Mouse (Mus musculus): ENCODE measurements at regions not wholly inside any gene's neighbourhood (a gene's known extent, or its start where the extent isn't known, plus 50 kb on each side); places are given as distances from the start of the nearest gene placed in this dataset.

GRCm38 (mm10) chr2:51013090-51013489, 135.8 kb downstream of the Rnd3 start:
- DNase-seq (ENCODE audit: low spot score): no peak

GRCm38 (mm10) chr2:51008251-51008533, 140.7 kb downstream of the Rnd3 start:
- no peak for DNase-seq (ENCODE audit: low spot score)

GRCm38 (mm10) chr2:51007409-51008250, 141.3 kb downstream of the Rnd3 start:
- DNase-seq (ENCODE audit: low spot score): peak; percentile 26

- DNase-seq (ENCODE audit: low spot score): no peak
Measured at GRCm38 (mm10) chr2:51006818-51007217, 142.1 kb downstream of the Rnd3 start.

GRCm38 (mm10) chr2:51001548-51001947, 147.4 kb downstream of the Rnd3 start:
- DNase-seq (ENCODE audit: low spot score): no peak

GRCm38 (mm10) chr2:50983883-50984410, 165.0 kb downstream of the Rnd3 start:
- no peak for DNase-seq (ENCODE audit: low spot score)

- DNase-seq (ENCODE audit: low spot score): no peak
Measured at GRCm38 (mm10) chr2:50982571-50982970, 166.3 kb downstream of the Rnd3 start.

- no peak for DNase-seq (ENCODE audit: low spot score)
Measured at GRCm38 (mm10) chr2:50978356-50978755, 170.6 kb downstream of the Rnd3 start.

- peak; percentile 81 for DNase-seq (ENCODE audit: low spot score)
Measured at GRCm38 (mm10) chr2:50971131-50971825, 177.6 kb downstream of the Rnd3 start.

GRCm38 (mm10) chr2:50968382-50968781, 180.5 kb downstream of the Rnd3 start:
- DNase-seq (ENCODE audit: low spot score): no peak

- DNase-seq (ENCODE audit: low spot score): no peak
Measured at GRCm38 (mm10) chr2:50967826-50968225, 181.1 kb downstream of the Rnd3 start.

GRCm38 (mm10) chr2:50967133-50967532, 181.8 kb downstream of the Rnd3 start:
- DNase-seq (ENCODE audit: low spot score): no peak

GRCm38 (mm10) chr2:50965485-50966017, 183.4 kb downstream of the Rnd3 start:
- DNase-seq (ENCODE audit: low spot score): peak; percentile 18

GRCm38 (mm10) chr2:50964062-50964461, 184.8 kb downstream of the Rnd3 start:
- DNase-seq (ENCODE audit: low spot score): no peak

- no peak for DNase-seq (ENCODE audit: low spot score)
Measured at GRCm38 (mm10) chr2:50961049-50961448, 187.9 kb downstream of the Rnd3 start.

- DNase-seq (ENCODE audit: low spot score): no peak
Measured at GRCm38 (mm10) chr2:50959323-50959722, 189.6 kb downstream of the Rnd3 start.

GRCm38 (mm10) chr2:50954361-50955066, 194.4 kb downstream of the Rnd3 start:
- no peak for DNase-seq (ENCODE audit: low spot score)

- DNase-seq (ENCODE audit: low spot score): no peak
Measured at GRCm38 (mm10) chr2:50951027-50951426, 197.9 kb downstream of the Rnd3 start.

GRCm38 (mm10) chr2:50949717-50950116, 199.2 kb downstream of the Rnd3 start:
- DNase-seq (ENCODE audit: low spot score): no peak

- no peak for DNase-seq (ENCODE audit: low spot score)
Measured at GRCm38 (mm10) chr2:50945526-50945925, 203.4 kb downstream of the Rnd3 start.

- DNase-seq (ENCODE audit: low spot score): peak; percentile 43
Measured at GRCm38 (mm10) chr2:50943180-50943579, 205.7 kb downstream of the Rnd3 start.

- DNase-seq (ENCODE audit: low spot score): no peak
Measured at GRCm38 (mm10) chr2:50942741-50943140, 206.2 kb downstream of the Rnd3 start.

All from embryo, embryonic 10 days (tissue).